Mouse (Mus musculus): Measurements from ENCODE around the gene Rad51. TPM values are rescaled to one million over a fixed set of nuclear protein-coding genes. Genes with fewer than 3 reads are reported as not detected.

Gene Rad51
- 8.7 TPM for polyA plus RNA-seq (2012; fragmentation: generic; extraction: Trizol)

- H3ac ChIP-seq (ENCODE audit: control insufficient read depth, insufficient read length) = peak within 1 kb of the TSS; percentile 22
- H3K4me2 ChIP-seq (ENCODE audit: low read depth) = peak within 1 kb of the TSS; percentile 79
- H3K36me3 ChIP-seq (ENCODE audit: control insufficient read depth, insufficient read depth) = peaks cover under 1% of the 10 kb centered on the region
- no peaks in the 10 kb centered on the region for H3K27me3 ChIP-seq (ENCODE audit: control insufficient read depth, insufficient read depth, insufficient read length)
- H3K4me3 ChIP-seq = peak within 1 kb of the TSS; percentile 70
- TF ChIP-seq MYOD1 (IDR thresholded peaks at IDR 0.05; ENCODE audit: control insufficient read depth in 1 of 3, insufficient read length in 2 of 3, low read depth in 2 of 3) (no peak), SRF (IDR thresholded peaks at IDR 0.05; ENCODE audit: control insufficient read depth, insufficient read length, low read depth) (peak; percentile 70), TCF3 (IDR thresholded peaks at IDR 0.05; ENCODE audit: insufficient read length, low read depth) (no peak), POLR2AphosphoS2 (IDR thresholded peaks at IDR 0.05; ENCODE audit: insufficient read length, low read depth) (no peak), TCF12 (IDR thresholded peaks at IDR 0.05; ENCODE audit: insufficient read depth, poor library complexity, severe bottlenecking) (no peak), E2F4 (IDR thresholded peaks at IDR 0.05; ENCODE audit: insufficient read depth) (peak; percentile 90), CEBPB (IDR thresholded peaks at IDR 0.05; ENCODE audit: insufficient read depth, poor library complexity, severe bottlenecking) (no peak), REST (IDR thresholded peaks at IDR 0.05; ENCODE audit: insufficient read depth, insufficient read length) (no peak), MYOG (IDR thresholded peaks at IDR 0.05; ENCODE audit: control insufficient read depth in 1 of 3, insufficient read depth in 1 of 3, insufficient read length in 2 of 3, low read depth in 2 of 3) (no peak), USF1 (IDR thresholded peaks at IDR 0.05; ENCODE audit: low read depth) (no peak), MAX (IDR thresholded peaks at IDR 0.05; ENCODE audit: low read depth) (no peak), POLR2A (IDR thresholded peaks at IDR 0.05; ENCODE audit: insufficient read length, low read depth) (peak; percentile 58)
- peaks cover 18% of the 10 kb centered on the region for H3K79me2 ChIP-seq (ENCODE audit: control insufficient read depth, insufficient read depth)
These were observed at the start of gene Rad51 for GRCm38 (mm10) chr2:119112438-119113112. Gene Rad51 (plus strand): TSS chr2:119112793.

- H3ac ChIP-seq (ENCODE audit: control insufficient read depth, insufficient read length) = no peak overlapping the region
- H3K79me2 ChIP-seq (ENCODE audit: control insufficient read depth, insufficient read depth) = no peaks in the 10 kb centered on the region
- no peak overlapping the region for H3K4me3 ChIP-seq
- TF ChIP-seq CEBPB (IDR thresholded peaks at IDR 0.05; ENCODE audit: insufficient read depth, poor library complexity, severe bottlenecking) = no peak
- no peak for TF ChIP-seq TCF3 (IDR thresholded peaks at IDR 0.05; ENCODE audit: insufficient read length, low read depth)
- TF ChIP-seq E2F4 (IDR thresholded peaks at IDR 0.05; ENCODE audit: insufficient read depth) = no peak
- TF ChIP-seq POLR2A (IDR thresholded peaks at IDR 0.05; ENCODE audit: insufficient read length, low read depth) = no peak
- no peak for TF ChIP-seq REST (IDR thresholded peaks at IDR 0.05; ENCODE audit: insufficient read depth, insufficient read length)
- TF ChIP-seq MYOD1 (IDR thresholded peaks at IDR 0.05; ENCODE audit: control insufficient read depth in 1 of 3, insufficient read length in 2 of 3, low read depth in 2 of 3) = no peak
- no peak for TF ChIP-seq USF1 (IDR thresholded peaks at IDR 0.05; ENCODE audit: low read depth)
- TF ChIP-seq MAX (IDR thresholded peaks at IDR 0.05; ENCODE audit: low read depth) = no peak
- no peak for TF ChIP-seq SRF (IDR thresholded peaks at IDR 0.05; ENCODE audit: control insufficient read depth, insufficient read length, low read depth)
- no peak for TF ChIP-seq MYOG (IDR thresholded peaks at IDR 0.05; ENCODE audit: control insufficient read depth in 1 of 3, insufficient read depth in 1 of 3, insufficient read length in 2 of 3, low read depth in 2 of 3)
- no peak for TF ChIP-seq POLR2AphosphoS2 (IDR thresholded peaks at IDR 0.05; ENCODE audit: insufficient read length, low read depth)
- no peak for TF ChIP-seq TCF12 (IDR thresholded peaks at IDR 0.05; ENCODE audit: insufficient read depth, poor library complexity, severe bottlenecking)
- no peaks in the 10 kb centered on the region for H3K27me3 ChIP-seq (ENCODE audit: control insufficient read depth, insufficient read depth, insufficient read length)
- no peak overlapping the region for H3K4me2 ChIP-seq (ENCODE audit: low read depth)
- peaks cover 23% of the 10 kb centered on the region for H3K36me3 ChIP-seq (ENCODE audit: control insufficient read depth, insufficient read depth)
These were observed 40.2 kb upstream of the Rad51 start for GRCm38 (mm10) chr2:119072397-119072796.

- Histone ChIP-seq H3K27me3 (ENCODE audit: control insufficient read depth, insufficient read depth, insufficient read length) (no peaks in the 10 kb centered on the region), H3ac (ENCODE audit: control insufficient read depth, insufficient read length) (no peak overlapping the region), H3K36me3 (ENCODE audit: control insufficient read depth, insufficient read depth) (peaks cover 26% of the 10 kb centered on the region), H3K4me2 (ENCODE audit: low read depth) (no peak overlapping the region), H3K4me3 (no peak overlapping the region), H3K79me2 (ENCODE audit: control insufficient read depth, insufficient read depth) (no peaks in the 10 kb centered on the region)
- TF ChIP-seq TCF3 (IDR thresholded peaks at IDR 0.05; ENCODE audit: insufficient read length, low read depth) (no peak), TCF12 (IDR thresholded peaks at IDR 0.05; ENCODE audit: insufficient read depth, poor library complexity, severe bottlenecking) (no peak), E2F4 (IDR thresholded peaks at IDR 0.05; ENCODE audit: insufficient read depth) (no peak), MAX (IDR thresholded peaks at IDR 0.05; ENCODE audit: low read depth) (no peak), USF1 (IDR thresholded peaks at IDR 0.05; ENCODE audit: low read depth) (no peak), MYOG (IDR thresholded peaks at IDR 0.05; ENCODE audit: control insufficient read depth in 1 of 3, insufficient read depth in 1 of 3, insufficient read length in 2 of 3, low read depth in 2 of 3) (no peak), SRF (IDR thresholded peaks at IDR 0.05; ENCODE audit: control insufficient read depth, insufficient read length, low read depth) (no peak)
These were observed 26.4 kb upstream of the Rad51 start for GRCm38 (mm10) chr2:119086156-119086555.

GRCm38 (mm10) chr2:119101552-119101951, 11.0 kb upstream of the Rad51 start:
- H3K79me2 ChIP-seq (ENCODE audit: control insufficient read depth, insufficient read depth) = no peaks in the 10 kb centered on the region
- TF ChIP-seq MAX (IDR thresholded peaks at IDR 0.05; ENCODE audit: low read depth) = no peak
- TF ChIP-seq SRF (IDR thresholded peaks at IDR 0.05; ENCODE audit: control insufficient read depth, insufficient read length, low read depth) = no peak
- TF ChIP-seq USF1 (IDR thresholded peaks at IDR 0.05; ENCODE audit: low read depth) = no peak
- TF ChIP-seq CEBPB (IDR thresholded peaks at IDR 0.05; ENCODE audit: insufficient read depth, poor library complexity, severe bottlenecking) = no peak
- no peak for TF ChIP-seq REST (IDR thresholded peaks at IDR 0.05; ENCODE audit: insufficient read depth, insufficient read length)
- TF ChIP-seq TCF3 (IDR thresholded peaks at IDR 0.05; ENCODE audit: insufficient read length, low read depth) = no peak
- no peak for TF ChIP-seq MYOG (IDR thresholded peaks at IDR 0.05; ENCODE audit: control insufficient read depth in 1 of 3, insufficient read depth in 1 of 3, insufficient read length in 2 of 3, low read depth in 2 of 3)
- no peak for TF ChIP-seq POLR2AphosphoS2 (IDR thresholded peaks at IDR 0.05; ENCODE audit: insufficient read length, low read depth)
- no peak for TF ChIP-seq MYOD1 (IDR thresholded peaks at IDR 0.05; ENCODE audit: control insufficient read depth in 1 of 3, insufficient read length in 2 of 3, low read depth in 2 of 3)
- TF ChIP-seq POLR2A (IDR thresholded peaks at IDR 0.05; ENCODE audit: insufficient read length, low read depth) = no peak
- H3K27me3 ChIP-seq (ENCODE audit: control insufficient read depth, insufficient read depth, insufficient read length) = no peaks in the 10 kb centered on the region
- no peak overlapping the region for H3K4me2 ChIP-seq (ENCODE audit: low read depth)
- no peak overlapping the region for H3ac ChIP-seq (ENCODE audit: control insufficient read depth, insufficient read length)
- H3K4me3 ChIP-seq = no peak overlapping the region
- peaks cover 25% of the 10 kb centered on the region for H3K36me3 ChIP-seq (ENCODE audit: control insufficient read depth, insufficient read depth)
